Mouse (Mus musculus) myocyte (in vitro differentiated cells): Measurements from ENCODE around the gene Asic2. TPM values are rescaled to one million over a fixed set of nuclear protein-coding genes. Genes with fewer than 3 reads are reported as not detected.
A peak's percentile ranks its signal among the peaks of the same experiment; 100 is the strongest.

Experiments used
- H3K27me3 ChIP-seq: one replicate; pipeline ENCODE4 v1.6.1; 2011; ENCODE audit not compliant: control insufficient read depth, insufficient read depth, insufficient read length
- H3K36me3 ChIP-seq: one replicate; pipeline ENCODE4 v1.6.1; 2011; ENCODE audit not compliant: control insufficient read depth, insufficient read depth
- H3K4me2 ChIP-seq: one replicate; pipeline ENCODE4 v1.6.1; 2011; ENCODE audit warnings: low read depth, control low read depth
- H3K4me3 ChIP-seq: one replicate; pipeline ENCODE4 v1.5.1; 2011; ENCODE audit warnings: mild to moderate bottlenecking, control low read depth, moderate library complexity
- H3K79me2 ChIP-seq: one replicate; pipeline ENCODE4 v1.6.1; 2011; ENCODE audit not compliant: control insufficient read depth, insufficient read depth
- H3ac ChIP-seq: one replicate; pipeline ENCODE4 v1.6.1; 2011; ENCODE audit not compliant: control insufficient read depth, insufficient read length
- CEBPB ChIP-seq: IDR thresholded peaks from 2 replicates; pipeline ENCODE4 v1.6.1; 2011; ENCODE audit warnings: mild to moderate bottlenecking, moderate library complexity; ENCODE audit not compliant: poor library complexity, insufficient read depth, severe bottlenecking
- E2F4 ChIP-seq: IDR thresholded peaks from one replicate; pipeline ENCODE4 v1.6.1; 2011; ENCODE audit warnings: mild to moderate bottlenecking, control low read depth, moderate library complexity; ENCODE audit not compliant: insufficient read depth
- MAX ChIP-seq: IDR thresholded peaks from one replicate; pipeline ENCODE4 v1.6.1; 2011; ENCODE audit warnings: low read depth, mild to moderate bottlenecking, control low read depth
- MYOD1 ChIP-seq, 3 experiments: IDR thresholded peaks; one replicate each; pipeline ENCODE4 v1.6.1; 2011; ENCODE audit warnings: control low read depth in 2 of 3, low read depth in 2 of 3, mild to moderate bottlenecking in 2 of 3, moderate library complexity in 1 of 3; ENCODE audit not compliant: insufficient read length in 2 of 3, control insufficient read depth in 1 of 3
- MYOG ChIP-seq, 3 experiments: IDR thresholded peaks; one replicate each; pipeline ENCODE4 v1.6.1; 2011; ENCODE audit warnings: control low read depth in 2 of 3, low read depth in 2 of 3, mild to moderate bottlenecking in 2 of 3; ENCODE audit not compliant: insufficient read length in 2 of 3, control insufficient read depth in 1 of 3, insufficient read depth in 1 of 3
- POLR2A ChIP-seq: IDR thresholded peaks from one replicate; pipeline ENCODE4 v1.6.1; 2011; ENCODE audit warnings: low read depth, mild to moderate bottlenecking, control low read depth, moderate library complexity; ENCODE audit not compliant: insufficient read length
- POLR2AphosphoS2 ChIP-seq: IDR thresholded peaks from one replicate; pipeline ENCODE4 v1.6.1; 2011; ENCODE audit warnings: low read depth, control low read depth; ENCODE audit not compliant: insufficient read length
- REST ChIP-seq: IDR thresholded peaks from one replicate; pipeline ENCODE4 v1.6.1; 2011; ENCODE audit warnings: mild to moderate bottlenecking, control low read depth, moderate library complexity; ENCODE audit not compliant: insufficient read depth, insufficient read length
- SRF ChIP-seq: IDR thresholded peaks from one replicate; pipeline ENCODE4 v1.6.1; 2011; ENCODE audit warnings: low read depth; ENCODE audit not compliant: control insufficient read depth, insufficient read length
- TCF12 ChIP-seq: IDR thresholded peaks from one replicate; pipeline ENCODE4 v1.6.1; 2011; ENCODE audit warnings: mild to moderate bottlenecking, control low read depth; ENCODE audit not compliant: poor library complexity, insufficient read depth, severe bottlenecking
- TCF3 ChIP-seq: IDR thresholded peaks from one replicate; pipeline ENCODE4 v1.6.1; 2011; ENCODE audit warnings: low read depth, control low read depth; ENCODE audit not compliant: insufficient read length
- USF1 ChIP-seq: IDR thresholded peaks from one replicate; pipeline ENCODE4 v1.6.1; 2011; ENCODE audit warnings: low read depth, mild to moderate bottlenecking, control low read depth, moderate library complexity
- polyA plus RNA-seq: library from polyadenylated mRNA; unstranded; fragments of >200 nt; fragmentation: generic; extraction: Trizol; gene quantifications from one replicate; pipeline ENCODE4 v1.2.1, GENCODE M21; 2012; ENCODE audit warnings: missing spikeins

Asic2 gene
- polyA plus RNA-seq, 1 experiment = not detected

GRCm38 (mm10) chr11:81153161-81153840 lies 815.0 kb downstream of the Asic2 start:
- Histone ChIP-seq H3K36me3 (no peaks in the 10 kb centered on the region), H3ac (no peak overlapping the region), H3K27me3 (peaks cover 22% of the 10 kb centered on the region), H3K4me3 (no peak overlapping the region), H3K4me2 (no peak overlapping the region), H3K79me2 (no peaks in the 10 kb centered on the region)
- TF ChIP-seq USF1 (no peak), REST (no peak), POLR2AphosphoS2 (no peak), CEBPB (no peak), MYOG (IDR thresholded peaks at IDR 0.05; ENCODE audit: control insufficient read depth in 1 of 3, insufficient read depth in 1 of 3, insufficient read length in 2 of 3, low read depth in 2 of 3) (no peak), MYOD1 (IDR thresholded peaks at IDR 0.05; ENCODE audit: control insufficient read depth in 1 of 3, insufficient read length in 2 of 3, low read depth in 2 of 3) (no peak), E2F4 (no peak), SRF (no peak), MAX (no peak), TCF3 (no peak), TCF12 (no peak), POLR2A (no peak)

GRCm38 (mm10) chr11:81152460-81153160 lies 815.6 kb downstream of the Asic2 start:
- Histone ChIP-seq H3K4me2 (no peak overlapping the region), H3K36me3 (no peaks in the 10 kb centered on the region), H3K79me2 (no peaks in the 10 kb centered on the region), H3K27me3 (peaks cover 22% of the 10 kb centered on the region), H3ac (no peak overlapping the region), H3K4me3 (no peak overlapping the region)
- no peak for TF ChIP-seq TCF12
- no peak for TF ChIP-seq MYOD1 (IDR thresholded peaks at IDR 0.05; ENCODE audit: control insufficient read depth in 1 of 3, insufficient read length in 2 of 3, low read depth in 2 of 3)
- TF ChIP-seq E2F4 = no peak
- TF ChIP-seq TCF3 = no peak
- no peak for TF ChIP-seq MYOG (IDR thresholded peaks at IDR 0.05; ENCODE audit: control insufficient read depth in 1 of 3, insufficient read depth in 1 of 3, insufficient read length in 2 of 3, low read depth in 2 of 3)
- no peak for TF ChIP-seq REST
- TF ChIP-seq USF1 = no peak
- no peak for TF ChIP-seq POLR2AphosphoS2
- no peak for TF ChIP-seq SRF
- no peak for TF ChIP-seq MAX

- TF ChIP-seq CEBPB (no peak), POLR2AphosphoS2 (no peak), E2F4 (no peak), TCF3 (no peak), POLR2A (no peak), MYOG (IDR thresholded peaks at IDR 0.05; ENCODE audit: control insufficient read depth in 1 of 3, insufficient read depth in 1 of 3, insufficient read length in 2 of 3, low read depth in 2 of 3) (no peak), REST (no peak), MAX (no peak), MYOD1 (IDR thresholded peaks at IDR 0.05; ENCODE audit: control insufficient read depth in 1 of 3, insufficient read length in 2 of 3, low read depth in 2 of 3) (no peak), TCF12 (no peak), SRF (no peak), USF1 (no peak)
- H3K4me2 ChIP-seq = no peak overlapping the region
- no peaks in the 10 kb centered on the region for H3K79me2 ChIP-seq
- H3ac ChIP-seq = no peak overlapping the region
- no peak overlapping the region for H3K4me3 ChIP-seq
- H3K27me3 ChIP-seq = peaks cover 22% of the 10 kb centered on the region
- no peaks in the 10 kb centered on the region for H3K36me3 ChIP-seq
Measured at GRCm38 (mm10) chr11:81152021-81152385, 816.3 kb downstream of the Asic2 start.

GRCm38 (mm10) chr11:81151286-81152020 lies 816.8 kb downstream of the Asic2 start:
- Histone ChIP-seq H3K79me2 (no peaks in the 10 kb centered on the region), H3K27me3 (peaks cover 22% of the 10 kb centered on the region), H3ac (no peak overlapping the region), H3K36me3 (no peaks in the 10 kb centered on the region), H3K4me2 (no peak overlapping the region), H3K4me3 (no peak overlapping the region)
- TF ChIP-seq MYOG (IDR thresholded peaks at IDR 0.05; ENCODE audit: control insufficient read depth in 1 of 3, insufficient read depth in 1 of 3, insufficient read length in 2 of 3, low read depth in 2 of 3) (peak in 1 of 3 experiments; percentile 15), POLR2AphosphoS2 (no peak), TCF3 (no peak), CEBPB (no peak), MYOD1 (IDR thresholded peaks at IDR 0.05; ENCODE audit: control insufficient read depth in 1 of 3, insufficient read length in 2 of 3, low read depth in 2 of 3) (no peak), POLR2A (no peak), REST (no peak), E2F4 (no peak), SRF (no peak)
